Mouse (Mus musculus) G1E (cell line): ENCODE measurements at regions not wholly inside any gene's neighbourhood (a gene's known extent, or its start where the extent isn't known, plus 50 kb on each side); places are given as distances from the start of the nearest gene placed in this dataset.

Experiments
- ATAC-seq: 2 replicates; pipeline ENCODE4 v1.8.0; 2016; ENCODE audit warnings: mild to moderate bottlenecking; ENCODE audit not compliant: insufficient number of reproducible peaks, poor library complexity, low FRiP score, severe bottlenecking; ENCODE audit errors: extremely low read depth
- DNase-seq: peaks from one replicate; pipeline ENCODE4 v3.0.0; 2012; ENCODE audit warnings: low spot score
- H3K27me3 ChIP-seq: 2 replicates; pipeline ENCODE4 v1.6.1; 2012; ENCODE audit warnings: mild to moderate bottlenecking, low read length, inconsistent platforms; ENCODE audit not compliant: insufficient read depth
- H3K36me3 ChIP-seq: replicated peaks from 2 replicates; pipeline ENCODE3; 2012; ENCODE audit warnings: mild to moderate bottlenecking, inconsistent platforms
- H3K4me1 ChIP-seq: 2 replicates; pipeline ENCODE4 v1.6.1; 2012; ENCODE audit warnings: low read depth, low read length, inconsistent platforms, mixed read lengths; ENCODE audit not compliant: insufficient read depth
- H3K4me3 ChIP-seq: 2 replicates; pipeline ENCODE4 v1.5.1; 2012; ENCODE audit warnings: low read depth, mild to moderate bottlenecking, inconsistent platforms, low read length, moderate library complexity, mixed read lengths
- H3K9me3 ChIP-seq: replicated peaks from 2 replicates; pipeline ENCODE4 v1.6.1; 2012; ENCODE audit warnings: inconsistent platforms
- CTCF ChIP-seq: IDR thresholded peaks from 2 replicates; pipeline ENCODE4 v1.5.1; 2012; ENCODE audit warnings: low read depth, low read length, inconsistent platforms, mixed read lengths
- GATA1 ChIP-seq: IDR thresholded peaks from 2 replicates; pipeline ENCODE4 v1.6.1; 2012; ENCODE audit warnings: borderline replicate concordance, low read length, inconsistent platforms, mixed read lengths
- GATA2 ChIP-seq: IDR thresholded peaks from 2 replicates; pipeline ENCODE4 v1.6.1; 2012; ENCODE audit warnings: low read depth, low read length, inconsistent platforms, borderline replicate concordance
- POLR2AphosphoS5 ChIP-seq: IDR thresholded peaks from 2 replicates; pipeline ENCODE4 v1.6.1; 2012; ENCODE audit warnings: low read depth, low read length, inconsistent platforms; ENCODE audit not compliant: insufficient replicate concordance
- TAL1 ChIP-seq: conservative IDR thresholded peaks from 2 replicates; pipeline ENCODE4 v1.6.1; 2012; ENCODE audit warnings: low read depth, low read length, inconsistent platforms, mixed read lengths

DNA sequence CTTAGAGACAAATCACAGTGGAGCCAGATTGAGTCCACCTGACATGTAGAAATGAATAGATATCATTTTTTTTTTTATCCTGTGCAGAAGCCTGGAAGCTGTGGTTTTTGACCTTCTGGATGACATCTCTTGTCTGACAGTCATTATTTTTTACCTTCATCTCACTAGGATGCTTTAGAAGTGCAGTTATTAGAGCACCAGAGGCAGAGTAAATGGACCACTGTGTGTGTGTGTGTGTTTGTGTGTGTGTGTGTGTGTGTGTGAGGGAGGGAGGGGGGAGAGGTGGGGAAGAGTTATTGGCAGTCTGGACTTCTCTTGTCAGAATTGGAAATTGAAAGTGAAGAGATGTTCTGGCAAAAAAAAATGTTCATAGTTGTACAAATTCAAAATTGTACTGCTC, 316.5 kb upstream of the Tmprss15 start:
- TF ChIP-seq GATA2 (no peak), TAL1 (no peak), CTCF (no peak), GATA1 (no peak), POLR2AphosphoS5 (no peak)
- no peaks in the 10 kb centered on the region for H3K36me3 ChIP-seq

GRCm38 (mm10) chr16:79406216-79406615, 315.3 kb upstream of the Tmprss15 start:
- DNase-seq (no peak), ATAC-seq (no peak)
- no peaks in the 10 kb centered on the region for H3K9me3 ChIP-seq
- no peaks in the 10 kb centered on the region for H3K36me3 ChIP-seq
- no peak overlapping the region for H3K4me3 ChIP-seq
- H3K27me3 ChIP-seq: no peaks in the 10 kb centered on the region
- no peaks in the 10 kb centered on the region for H3K4me1 ChIP-seq
- TF ChIP-seq GATA1 (no peak), POLR2AphosphoS5 (no peak), CTCF (no peak), GATA2 (no peak), TAL1 (no peak)

More for the DNA sequence above, 316.5 kb upstream of the Tmprss15 start:
- Histone ChIP-seq H3K27me3 (no peaks in the 10 kb centered on the region), H3K4me1 (no peaks in the 10 kb centered on the region), H3K4me3 (no peak overlapping the region), H3K9me3 (no peaks in the 10 kb centered on the region)
- DNase-seq (no peak), ATAC-seq (no peak)

GRCm38 (mm10) chr16:79404064-79404463, 313.2 kb upstream of the Tmprss15 start:
- ATAC-seq: no peak
- Histone ChIP-seq H3K9me3 (no peaks in the 10 kb centered on the region), H3K36me3 (no peaks in the 10 kb centered on the region), H3K4me1 (no peaks in the 10 kb centered on the region), H3K27me3 (no peaks in the 10 kb centered on the region), H3K4me3 (no peak overlapping the region)
- TF ChIP-seq POLR2AphosphoS5 (no peak), CTCF (no peak), GATA2 (no peak), GATA1 (no peak), TAL1 (no peak)
- DNase-seq: no peak

- no peak for TF ChIP-seq GATA1
- TF ChIP-seq GATA2: no peak
- TF ChIP-seq CTCF: no peak
- TF ChIP-seq POLR2AphosphoS5: no peak
- TF ChIP-seq TAL1: no peak
- no peak for ATAC-seq
- DNase-seq: no peak
- Histone ChIP-seq H3K4me3 (no peak overlapping the region), H3K27me3 (no peaks in the 10 kb centered on the region), H3K9me3 (no peaks in the 10 kb centered on the region), H3K36me3 (no peaks in the 10 kb centered on the region), H3K4me1 (no peaks in the 10 kb centered on the region)
Observed at GRCm38 (mm10) chr16:79400100-79400499, 309.2 kb upstream of the Tmprss15 start.

DNA sequence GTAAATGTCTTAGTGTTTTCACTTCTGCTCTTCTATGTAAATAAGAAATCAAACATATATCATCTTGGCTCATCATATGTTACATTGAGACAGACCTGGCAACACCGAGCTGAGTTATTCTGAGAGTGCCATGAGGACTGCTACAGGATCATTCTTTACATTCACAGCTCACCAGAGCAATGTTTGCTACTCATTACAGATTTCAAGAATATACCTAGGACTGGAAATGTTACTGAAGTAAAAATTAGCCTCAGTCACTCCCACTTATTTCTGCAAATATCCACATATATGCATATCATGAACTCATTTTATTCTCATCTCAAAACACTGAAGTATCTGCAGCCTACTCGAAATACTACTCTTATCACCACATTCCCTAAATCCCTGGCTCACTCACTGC, 307.6 kb upstream of the Tmprss15 start:
- ATAC-seq (no peak), DNase-seq (no peak)
- Histone ChIP-seq H3K4me3 (no peak overlapping the region), H3K27me3 (no peaks in the 10 kb centered on the region), H3K36me3 (no peaks in the 10 kb centered on the region), H3K4me1 (no peaks in the 10 kb centered on the region), H3K9me3 (no peaks in the 10 kb centered on the region)
- no peak for TF ChIP-seq TAL1
- TF ChIP-seq GATA1: no peak

GRCm38 (mm10) chr16:79394425-79394824, 303.5 kb upstream of the Tmprss15 start:
- DNase-seq: no peak
- no peak for TF ChIP-seq CTCF
- TF ChIP-seq GATA2: no peak
- TF ChIP-seq TAL1: no peak
- no peak for TF ChIP-seq POLR2AphosphoS5
- no peak for TF ChIP-seq GATA1
- Histone ChIP-seq H3K4me1 (no peaks in the 10 kb centered on the region), H3K9me3 (peaks cover 1% of the 10 kb centered on the region; the same call in 1 of the 2 replicates), H3K36me3 (no peaks in the 10 kb centered on the region), H3K27me3 (no peaks in the 10 kb centered on the region), H3K4me3 (no peak overlapping the region)
- no peak for ATAC-seq

DNA sequence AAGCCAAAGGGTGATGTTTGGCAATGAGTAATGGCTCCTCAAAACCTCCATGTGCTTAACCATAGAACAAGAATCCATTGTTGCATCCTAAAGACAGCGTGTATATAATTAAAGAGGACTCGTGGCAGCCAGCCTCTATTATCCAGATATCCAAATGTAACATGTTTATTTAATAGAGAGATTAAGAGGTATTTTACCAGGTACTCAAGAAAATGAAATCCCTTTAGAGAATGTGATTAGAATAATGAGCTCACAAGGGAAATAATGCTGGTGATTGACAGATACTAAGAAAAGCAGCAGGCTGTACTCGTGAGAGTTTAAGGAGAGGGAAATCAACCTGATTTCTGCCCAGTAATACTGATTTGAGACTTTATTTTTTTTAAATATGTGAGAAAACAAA, 295.5 kb upstream of the Tmprss15 start:
- TF ChIP-seq POLR2AphosphoS5 (no peak), GATA2 (no peak), CTCF (no peak), GATA1 (no peak), TAL1 (no peak)
- no peaks in the 10 kb centered on the region for H3K4me1 ChIP-seq
- DNase-seq (no peak), ATAC-seq (no peak)
- H3K4me3 ChIP-seq: no peak overlapping the region
- H3K27me3 ChIP-seq: no peaks in the 10 kb centered on the region
- no peaks in the 10 kb centered on the region for H3K36me3 ChIP-seq
- H3K9me3 ChIP-seq: peaks cover 3% of the 10 kb centered on the region; the same call in 1 of the 2 replicates
